Mouse (Mus musculus): Measurements from ENCODE around the gene Gm9507. TPM values are rescaled to one million over a fixed set of nuclear protein-coding genes. Genes with fewer than 3 reads are reported as not detected.
"Not testable (repeated sequence)": the region's sequence is repeated elsewhere in the genome, so short reads cannot be mapped to it uniquely, and the experiment has no call there.

Gene Gm9507
- polyA plus RNA-seq, 1 experiment from 2014 or later = not detected

GRCm38 (mm10) chr10:77794976-77795375, 16.7 kb downstream of the Gm9507 start, which contains the start of gene Gm9639:
Gene Gm9639 (minus strand): TSS chr10:77795076.
- Histone ChIP-seq H3K4me1 (ENCODE audit: control insufficient read depth, insufficient read depth, low read length) (no peaks in the 10 kb centered on the region), H3K27me3 (ENCODE audit: control insufficient read depth, insufficient read depth, low read length) (no peaks in the 10 kb centered on the region), H3K9me3 (ENCODE audit: control insufficient read depth, low read length) (no peaks in the 10 kb centered on the region), H3K4me3 (ENCODE audit: low read depth, low read length) (no peak within 1 kb of the TSS), H3K9ac (ENCODE audit: low read length) (no peak within 1 kb of the TSS), H3K4me2 (ENCODE audit: low read depth, severe bottlenecking) (no peak within 1 kb of the TSS), H3K36me3 (ENCODE audit: control insufficient read depth, insufficient read depth, low read length) (no peaks in the 10 kb centered on the region), H3K27ac (replicated peaks; ENCODE audit: low read depth, low read length) (no peak within 1 kb of the TSS)
- WGBS = 60% methylated on average over 2 of the region's 2 CpGs
- DNase-seq (ENCODE audit: low spot score) (no peak), ATAC-seq (ENCODE audit: insufficient number of reproducible peaks, low FRiP score, low TSS enrichment, low read depth) (no peak)

GRCm38 (mm10) chr10:77788621-77789020, 23.0 kb downstream of the Gm9507 start:
- Histone ChIP-seq H3K27ac (replicated peaks; ENCODE audit: low read depth, low read length) (no peak overlapping the region), H3K4me3 (ENCODE audit: low read depth, low read length) (no peak overlapping the region), H3K9me3 (ENCODE audit: control insufficient read depth, low read length) (no peaks in the 10 kb centered on the region), H3K9ac (ENCODE audit: low read length) (no peak overlapping the region), H3K27me3 (ENCODE audit: control insufficient read depth, insufficient read depth, low read length) (no peaks in the 10 kb centered on the region), H3K4me1 (ENCODE audit: control insufficient read depth, insufficient read depth, low read length) (no peaks in the 10 kb centered on the region), H3K36me3 (ENCODE audit: control insufficient read depth, insufficient read depth, low read length) (no peaks in the 10 kb centered on the region), H3K4me2 (ENCODE audit: low read depth, severe bottlenecking) (no peak overlapping the region)
- ATAC-seq (ENCODE audit: insufficient number of reproducible peaks, low FRiP score, low TSS enrichment, low read depth) (no peak), DNase-seq (ENCODE audit: low spot score) (no peak)
- WGBS = 69% methylated on average over 2 of the region's 2 CpGs

GRCm38 (mm10) chr10:77787876-77788275, 23.8 kb downstream of the Gm9507 start, which contains the start of gene Gm7137:
Gene Gm7137 (minus strand): TSS chr10:77788200.
- not testable (repeated sequence) for DNase-seq (ENCODE audit: low spot score); ATAC-seq (ENCODE audit: insufficient number of reproducible peaks, low FRiP score, low TSS enrichment, low read depth)
- WGBS = no CpG with 5 or more reads among the region's 1 CpGs

GRCm38 (mm10) chr10:77783396-77783795, 28.2 kb downstream of the Gm9507 start:
- H3K36me3 ChIP-seq (ENCODE audit: control insufficient read depth, insufficient read depth, low read length); H3K27me3 ChIP-seq (ENCODE audit: control insufficient read depth, insufficient read depth, low read length); H3K9ac ChIP-seq (ENCODE audit: low read length); H3K27ac ChIP-seq (replicated peaks; ENCODE audit: low read depth, low read length); H3K4me2 ChIP-seq (ENCODE audit: low read depth, severe bottlenecking); DNase-seq (ENCODE audit: low spot score); ATAC-seq (ENCODE audit: insufficient number of reproducible peaks, low FRiP score, low TSS enrichment, low read depth); H3K4me3 ChIP-seq (ENCODE audit: low read depth, low read length); H3K9me3 ChIP-seq (ENCODE audit: control insufficient read depth, low read length); H3K4me1 ChIP-seq (ENCODE audit: control insufficient read depth, insufficient read depth, low read length): not testable (repeated sequence)
- whole genome bisulfite sequencing = 100% methylated on average over 1 of the region's 3 CpGs

More at GRCm38 (mm10) chr10:77787876-77788275, 23.8 kb downstream of the Gm9507 start, which contains the start of gene Gm7137:
- not testable (repeated sequence) for H3K9ac ChIP-seq (ENCODE audit: low read length); H3K4me1 ChIP-seq (ENCODE audit: control insufficient read depth, insufficient read depth, low read length); H3K9me3 ChIP-seq (ENCODE audit: control insufficient read depth, low read length); H3K27me3 ChIP-seq (ENCODE audit: control insufficient read depth, insufficient read depth, low read length); H3K4me3 ChIP-seq (ENCODE audit: low read depth, low read length); H3K36me3 ChIP-seq (ENCODE audit: control insufficient read depth, insufficient read depth, low read length); H3K4me2 ChIP-seq (ENCODE audit: low read depth, severe bottlenecking); H3K27ac ChIP-seq (replicated peaks; ENCODE audit: low read depth, low read length)

GRCm38 (mm10) chr10:77782442-77782841, 29.2 kb downstream of the Gm9507 start, which contains the start of gene Gm3250:
Gene Gm3250 (minus strand): TSS chr10:77782542.
- not testable (repeated sequence) for H3K27me3 ChIP-seq (ENCODE audit: control insufficient read depth, insufficient read depth, low read length); ATAC-seq (ENCODE audit: insufficient number of reproducible peaks, low FRiP score, low TSS enrichment, low read depth); H3K4me1 ChIP-seq (ENCODE audit: control insufficient read depth, insufficient read depth, low read length); H3K36me3 ChIP-seq (ENCODE audit: control insufficient read depth, insufficient read depth, low read length); H3K9ac ChIP-seq (ENCODE audit: low read length); DNase-seq (ENCODE audit: low spot score); H3K4me3 ChIP-seq (ENCODE audit: low read depth, low read length); H3K27ac ChIP-seq (replicated peaks; ENCODE audit: low read depth, low read length); H3K4me2 ChIP-seq (ENCODE audit: low read depth, severe bottlenecking); H3K9me3 ChIP-seq (ENCODE audit: control insufficient read depth, low read length)
- WGBS = 67% methylated on average over 1 of the region's 1 CpGs

GRCm38 (mm10) chr10:77776844-77777243, 34.8 kb downstream of the Gm9507 start, which contains the start of gene Gm7138:
Gene Gm7138 (minus strand): TSS chr10:77776944.
- not testable (repeated sequence) for H3K9ac ChIP-seq (ENCODE audit: low read length); ATAC-seq (ENCODE audit: insufficient number of reproducible peaks, low FRiP score, low TSS enrichment, low read depth); H3K4me1 ChIP-seq (ENCODE audit: control insufficient read depth, insufficient read depth, low read length); H3K4me2 ChIP-seq (ENCODE audit: low read depth, severe bottlenecking); DNase-seq (ENCODE audit: low spot score); H3K27me3 ChIP-seq (ENCODE audit: control insufficient read depth, insufficient read depth, low read length); H3K36me3 ChIP-seq (ENCODE audit: control insufficient read depth, insufficient read depth, low read length); H3K4me3 ChIP-seq (ENCODE audit: low read depth, low read length); H3K27ac ChIP-seq (replicated peaks; ENCODE audit: low read depth, low read length); H3K9me3 ChIP-seq (ENCODE audit: control insufficient read depth, low read length)
- WGBS = 53% methylated on average over 1 of the region's 1 CpGs

- H3K36me3 ChIP-seq (ENCODE audit: control insufficient read depth, insufficient read depth, low read length); H3K27me3 ChIP-seq (ENCODE audit: control insufficient read depth, insufficient read depth, low read length); H3K4me2 ChIP-seq (ENCODE audit: low read depth, severe bottlenecking); H3K9ac ChIP-seq (ENCODE audit: low read length); ATAC-seq (ENCODE audit: insufficient number of reproducible peaks, low FRiP score, low TSS enrichment, low read depth); H3K4me1 ChIP-seq (ENCODE audit: control insufficient read depth, insufficient read depth, low read length); H3K4me3 ChIP-seq (ENCODE audit: low read depth, low read length); H3K9me3 ChIP-seq (ENCODE audit: control insufficient read depth, low read length); DNase-seq (ENCODE audit: low spot score); H3K27ac ChIP-seq (replicated peaks; ENCODE audit: low read depth, low read length): not testable (repeated sequence)
- 100% methylated on average over 1 of the region's 3 CpGs for WGBS
Measured at GRCm38 (mm10) chr10:77772142-77772541, 39.5 kb downstream of the Gm9507 start.

- H3K9me3 ChIP-seq (ENCODE audit: control insufficient read depth, low read length); DNase-seq (ENCODE audit: low spot score); H3K4me3 ChIP-seq (ENCODE audit: low read depth, low read length); H3K9ac ChIP-seq (ENCODE audit: low read length); H3K4me1 ChIP-seq (ENCODE audit: control insufficient read depth, insufficient read depth, low read length); ATAC-seq (ENCODE audit: insufficient number of reproducible peaks, low FRiP score, low TSS enrichment, low read depth); H3K27ac ChIP-seq (replicated peaks; ENCODE audit: low read depth, low read length); H3K36me3 ChIP-seq (ENCODE audit: control insufficient read depth, insufficient read depth, low read length); H3K4me2 ChIP-seq (ENCODE audit: low read depth, severe bottlenecking); H3K27me3 ChIP-seq (ENCODE audit: control insufficient read depth, insufficient read depth, low read length): not testable (repeated sequence)
- WGBS = 83% methylated on average over 1 of the region's 1 CpGs
Measured at GRCm38 (mm10) chr10:77771225-77771624, 40.4 kb downstream of the Gm9507 start, which contains the start of gene Gm3238. Gene Gm3238 (minus strand): TSS chr10:77771325.

- Histone ChIP-seq H3K4me3 (ENCODE audit: low read depth, low read length) (no peak overlapping the region), H3K27ac (replicated peaks; ENCODE audit: low read depth, low read length) (no peak overlapping the region), H3K9me3 (ENCODE audit: control insufficient read depth, low read length) (no peaks in the 10 kb centered on the region), H3K27me3 (ENCODE audit: control insufficient read depth, insufficient read depth, low read length) (no peaks in the 10 kb centered on the region), H3K9ac (ENCODE audit: low read length) (no peak overlapping the region), H3K36me3 (ENCODE audit: control insufficient read depth, insufficient read depth, low read length) (no peaks in the 10 kb centered on the region), H3K4me2 (ENCODE audit: low read depth, severe bottlenecking) (no peak overlapping the region), H3K4me1 (ENCODE audit: control insufficient read depth, insufficient read depth, low read length) (no peaks in the 10 kb centered on the region)
- ATAC-seq (ENCODE audit: insufficient number of reproducible peaks, low FRiP score, low TSS enrichment, low read depth) (no peak), DNase-seq (ENCODE audit: low spot score) (no peak)
- 82% methylated on average over 1 of the region's 1 CpGs for WGBS
Measured at GRCm38 (mm10) chr10:77769727-77770126, 41.9 kb downstream of the Gm9507 start.
